Mouse (Mus musculus) lung, adult 2 months (tissue): Measurements from ENCODE around the gene Mertk.

Experiments used
- CTCF ChIP-seq: fragments of 200-500 bp; IDR thresholded peaks from 2 replicates; pipeline ENCODE4 v1.5.1; 2011; ENCODE audit warnings: mild to moderate bottlenecking, low read length, control low read depth; ENCODE audit not compliant: insufficient read depth
- POLR2A ChIP-seq: fragments of 200-500 bp; IDR thresholded peaks from 2 replicates; pipeline ENCODE4 v1.6.1; 2011; ENCODE audit warnings: low read depth, mild to moderate bottlenecking, control low read depth, low read length, borderline replicate concordance; ENCODE audit errors: extremely low read depth

DNA sequence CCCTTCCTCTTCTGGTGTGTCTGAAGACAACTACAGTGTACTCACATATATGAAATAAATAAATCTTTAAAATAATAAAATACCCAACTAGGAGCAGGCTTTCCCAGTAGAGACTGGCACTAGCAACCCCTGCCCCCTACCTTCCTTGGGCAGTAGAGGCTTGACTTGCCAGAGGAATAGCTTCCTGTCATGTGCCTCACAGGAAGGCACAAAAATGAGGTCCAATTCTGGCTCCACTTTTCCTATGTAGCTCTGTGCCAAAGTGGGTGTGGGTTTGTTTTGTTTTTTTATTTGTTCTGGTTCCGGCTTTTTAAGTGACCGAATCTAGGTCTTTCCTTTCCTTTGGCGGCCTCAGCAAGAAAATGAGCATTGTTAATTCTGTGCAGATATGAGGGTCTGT is 5.7 kb downstream of the Mertk start:
- TF ChIP-seq POLR2A, result no peak
- no peak for TF ChIP-seq CTCF
